Mouse (Mus musculus) CH12.LX (cell line): Measurements from ENCODE around the gene Ttc41. TPM values are rescaled to one million over a fixed set of nuclear protein-coding genes. Genes with fewer than 3 reads are reported as not detected.

Experiments used
- DNase-seq: peaks from one replicate; pipeline ENCODE4 v3.0.0-alpha.2; 2013; ENCODE audit errors: extremely low read depth
- H3K27ac ChIP-seq: 2 replicates; pipeline ENCODE4 v1.5.1; 2012; ENCODE audit warnings: low read depth, mild to moderate bottlenecking, control low read depth, moderate library complexity; ENCODE audit not compliant: insufficient read depth
- H3K27me3 ChIP-seq: replicated peaks from 2 replicates; pipeline ENCODE3; 2012; ENCODE audit warnings: inconsistent platforms
- H3K36me3 ChIP-seq, 2 experiments: replicated peaks in 1 of 2; 2 replicates each; pipeline versions ENCODE3 to v1.6.1; 2012; ENCODE audit warnings: inconsistent platforms in 1 of 2, low read length in 1 of 2, mild to moderate bottlenecking in 1 of 2, mixed read lengths in 1 of 2, moderate library complexity in 1 of 2; ENCODE audit not compliant: control insufficient read depth in 1 of 2, insufficient read depth in 1 of 2
- H3K4me1 ChIP-seq, 2 experiments: 2 replicates each; pipeline ENCODE4 v1.6.1; 2012; ENCODE audit warnings: inconsistent platforms in 1 of 2, moderate library complexity in 1 of 2; ENCODE audit not compliant: insufficient read depth in 2 of 2, control insufficient read depth in 1 of 2
- H3K4me2 ChIP-seq: 2 replicates; pipeline ENCODE4 v1.6.1; 2012; ENCODE audit warnings: low read depth, mild to moderate bottlenecking, control low read depth; ENCODE audit not compliant: poor library complexity, insufficient read depth, severe bottlenecking
- H3K4me3 ChIP-seq, 3 experiments: fragments of 150-350 bp in 1 of 3; sonication (generic) in 1 of 3; replicated peaks in 1 of 3; 2 replicates each; pipeline versions ENCODE3 to v1.5.1; 2011 to 2012; ENCODE audit warnings: low read depth in 2 of 3, low read length in 2 of 3, mild to moderate bottlenecking in 2 of 3, moderate library complexity in 2 of 3, control low read depth in 1 of 3, improper control_type of control experiment in 1 of 3, inconsistent platforms in 1 of 3, mixed read lengths in 1 of 3; ENCODE audit not compliant: poor library complexity in 1 of 3
- H3K79me2 ChIP-seq: replicated peaks from 2 replicates; pipeline ENCODE4 v1.6.1; 2012; ENCODE audit warnings: mild to moderate bottlenecking, moderate library complexity; ENCODE audit not compliant: control insufficient read depth, poor library complexity, insufficient read depth, severe bottlenecking; ENCODE audit errors: extremely low read depth
- H3K9ac ChIP-seq: 2 replicates; pipeline ENCODE4 v1.6.1; 2012; ENCODE audit warnings: low read depth, mild to moderate bottlenecking, control low read depth, moderate library complexity; ENCODE audit not compliant: insufficient read depth
- H3K9me3 ChIP-seq: replicated peaks from 2 replicates; pipeline ENCODE3; 2012; ENCODE audit warnings: low read length, inconsistent platforms, mixed read lengths
- CHD1 ChIP-seq: IDR thresholded peaks from 2 replicates; pipeline ENCODE4 v1.6.1; 2012; ENCODE audit warnings: low read depth, low read length, improper control_type of control experiment, inconsistent platforms
- CHD2 ChIP-seq: IDR thresholded peaks from 2 replicates; pipeline ENCODE4 v1.6.1; 2011; ENCODE audit warnings: low read length, improper control_type of control experiment
- E2F4 ChIP-seq: IDR thresholded peaks from 2 replicates; pipeline ENCODE4 v1.6.1; 2011; ENCODE audit warnings: low read depth, low read length, improper control_type of control experiment; ENCODE audit not compliant: insufficient replicate concordance
- ELF1 ChIP-seq: IDR thresholded peaks from 2 replicates; pipeline ENCODE4 v1.6.1; 2014; ENCODE audit warnings: low read depth, mild to moderate bottlenecking, inconsistent platforms, low read length, improper control_type of control experiment
- EP300 ChIP-seq: IDR thresholded peaks from 2 replicates; pipeline ENCODE4 v1.6.1; 2011; ENCODE audit warnings: low read length, improper control_type of control experiment
- GABPA ChIP-seq: IDR thresholded peaks from 2 replicates; pipeline ENCODE4 v1.6.1; 2012; ENCODE audit warnings: low read depth, low read length, improper control_type of control experiment, inconsistent platforms; ENCODE audit not compliant: insufficient replicate concordance
- HCFC1 ChIP-seq: IDR thresholded peaks from 2 replicates; pipeline ENCODE4 v1.6.1; 2012; ENCODE audit warnings: low read depth, mild to moderate bottlenecking, inconsistent platforms, low read length, improper control_type of control experiment
- IRF4 ChIP-seq: IDR thresholded peaks from 2 replicates; pipeline ENCODE4 v1.6.1; 2014; ENCODE audit warnings: low read depth, mild to moderate bottlenecking, inconsistent platforms, low read length, improper control_type of control experiment
- JUND ChIP-seq: conservative IDR thresholded peaks from 2 replicates; pipeline ENCODE4 v1.6.1; 2011; ENCODE audit warnings: low read depth, low read length, improper control_type of control experiment
- KAT2A ChIP-seq: IDR thresholded peaks from 2 replicates; pipeline ENCODE4 v1.6.1; 2012; ENCODE audit warnings: low read length, improper control_type of control experiment, inconsistent platforms; ENCODE audit not compliant: insufficient replicate concordance
- MAFK ChIP-seq: IDR thresholded peaks from 2 replicates; pipeline ENCODE4 v1.6.1; 2011; ENCODE audit warnings: low read length, improper control_type of control experiment; ENCODE audit not compliant: insufficient replicate concordance
- NRF1 ChIP-seq: IDR thresholded peaks from 2 replicates; pipeline ENCODE4 v1.6.1; 2014; ENCODE audit warnings: low read depth, mild to moderate bottlenecking, inconsistent platforms, low read length, improper control_type of control experiment, moderate library complexity
- POLR2A ChIP-seq: IDR thresholded peaks from 2 replicates; pipeline ENCODE4 v1.6.1; 2011; ENCODE audit warnings: low read depth, mild to moderate bottlenecking, improper control_type of control experiment, low read length
- POLR2AphosphoS2 ChIP-seq: IDR thresholded peaks from 2 replicates; pipeline ENCODE4 v1.6.1; 2011; ENCODE audit warnings: low read depth, low read length, improper control_type of control experiment
- RAD21 ChIP-seq: IDR thresholded peaks from 2 replicates; pipeline ENCODE4 v1.6.1; 2011; ENCODE audit warnings: low read depth, mild to moderate bottlenecking, low read length, improper control_type of control experiment, moderate library complexity
- SIN3A ChIP-seq: IDR thresholded peaks from 2 replicates; pipeline ENCODE4 v1.6.1; 2012; ENCODE audit warnings: low read length, improper control_type of control experiment, inconsistent platforms
- TBP ChIP-seq: conservative IDR thresholded peaks from 2 replicates; pipeline ENCODE4 v1.6.1; 2011; ENCODE audit warnings: low read depth, low read length, improper control_type of control experiment
- UBTF ChIP-seq: IDR thresholded peaks from 2 replicates; pipeline ENCODE4 v1.6.1; 2012; ENCODE audit warnings: low read depth, mild to moderate bottlenecking, inconsistent platforms, low read length, improper control_type of control experiment, moderate library complexity
- USF2 ChIP-seq: conservative IDR thresholded peaks from 2 replicates; pipeline ENCODE4 v1.6.1; 2011; ENCODE audit warnings: low read depth, low read length, improper control_type of control experiment
- ZNF384 ChIP-seq: IDR thresholded peaks from 2 replicates; pipeline ENCODE4 v1.6.1; 2012; ENCODE audit warnings: low read depth, low read length, improper control_type of control experiment, inconsistent platforms
- dilution Hi-C: fragments of 300-500 bp; cut with MboI; formaldehyde crosslinking; loops from 2 replicates; pipeline ENCODE4 v1.14.3; 2020; ENCODE audit warnings: low sequenced_read_pairs; ENCODE audit not compliant: extremely low pct_unique_long_range_greater_than_20kb, extremely low pct_ligation_motif_present
- in situ Hi-C: fragments of 300-500 bp; cut with MboI; formaldehyde crosslinking; loops from 3 replicates; pipeline ENCODE4 v1.14.3; 2019; ENCODE audit warnings: low sequenced_read_pairs, low pct_ligation_motif_present, low pct_unique_long_range_greater_than_20kb, mixed read lengths
- polyA plus RNA-seq: library from polyadenylated mRNA; unstranded; fragments of >175 nt; gene quantifications from 2 replicates; pipeline ENCODE4 v1.2.1, GENCODE M21; 2012; ENCODE audit warnings: low read depth; ENCODE audit not compliant: insufficient read length
- total RNA-seq, 2 experiments: library from RNA; depleted of rRNA; stranded (reverse); fragments of 300-350 nt in 1 of 2; fragments of >200 nt in 1 of 2; gene quantifications; 2 replicates each; pipeline ENCODE4 v1.2.3; 2012 to 2014

Ttc41 gene
- total and polyA plus RNA-seq, 3 experiments = 3.6 to 4.4 (median 4.2) TPM

DNA sequence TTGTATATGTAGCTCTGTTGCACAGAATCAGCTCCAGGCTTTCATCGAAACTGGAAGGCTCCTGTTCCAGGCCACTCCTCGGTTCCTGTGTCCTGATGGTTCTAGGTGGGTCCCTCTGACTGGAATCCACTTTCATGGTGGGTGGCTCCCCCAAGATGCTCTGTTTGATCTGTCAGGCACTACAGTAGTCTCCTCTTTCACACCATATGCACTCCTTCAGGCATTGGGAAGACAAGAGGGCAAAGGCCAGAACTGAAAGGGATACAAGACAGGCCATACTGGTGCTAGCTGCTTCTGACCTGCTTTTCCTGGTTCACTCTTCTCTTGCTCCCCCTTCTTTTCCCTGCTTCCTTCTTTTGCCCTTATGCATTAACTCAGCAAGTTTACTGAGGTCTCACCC, 37.3 kb downstream of the Ttc41 start:
- no peaks in the 10 kb centered on the region for H3K36me3 ChIP-seq
- H3K4me2 ChIP-seq = no peak overlapping the region
- in situ Hi-C loops = no loop called here
- TF ChIP-seq GABPA = no peak
- TF ChIP-seq KAT2A = no peak
- TF ChIP-seq SIN3A = no peak
- TF ChIP-seq HCFC1 = no peak
- TF ChIP-seq IRF4 = no peak
- no peak for TF ChIP-seq CHD2
- no peak for TF ChIP-seq EP300
- no peak for TF ChIP-seq POLR2AphosphoS2
- no peak for TF ChIP-seq CHD1
- TF ChIP-seq NRF1 = no peak
- TF ChIP-seq RAD21 = no peak
- no peak overlapping the region for H3K4me3 ChIP-seq
- H3K9me3 ChIP-seq = no peaks in the 10 kb centered on the region
- no peaks in the 10 kb centered on the region for H3K79me2 ChIP-seq
- no peak for DNase-seq
- dilution Hi-C loops = no loop called here
- no peak overlapping the region for H3K9ac ChIP-seq
- no peak overlapping the region for H3K27ac ChIP-seq
- H3K4me1 ChIP-seq = peaks cover 3 to 5% of the 10 kb centered on the region in 2 experiments; a peak in 3 of 4 replicates
- H3K27me3 ChIP-seq = no peaks in the 10 kb centered on the region

DNA sequence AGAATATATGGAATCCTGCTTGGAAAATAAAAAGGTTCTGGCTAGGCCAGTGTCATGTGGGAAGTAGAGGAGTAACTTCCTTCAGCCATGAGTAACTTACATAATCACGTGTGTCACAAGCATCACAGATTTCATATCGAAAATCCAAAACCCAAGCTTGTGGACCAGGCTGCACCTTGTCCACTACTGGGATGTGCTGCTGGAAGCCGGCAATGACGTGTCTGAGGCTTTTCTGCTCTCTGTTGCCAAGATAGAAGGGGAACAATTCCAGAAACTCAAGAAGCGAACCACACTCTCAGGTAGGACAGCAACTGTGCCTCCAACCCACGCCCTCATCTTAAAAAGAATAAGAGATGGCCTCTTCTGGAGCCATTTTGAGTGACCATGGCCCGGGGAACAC, 38.7 kb downstream of the Ttc41 start:
- no peaks in the 10 kb centered on the region for H3K9me3 ChIP-seq
- H3K9ac ChIP-seq = no peak overlapping the region
- no peaks in the 10 kb centered on the region for H3K79me2 ChIP-seq
- H3K27me3 ChIP-seq = no peaks in the 10 kb centered on the region
- no peaks in the 10 kb centered on the region for H3K36me3 ChIP-seq
- dilution Hi-C loops = no loop called here
- H3K4me3 ChIP-seq = no peak overlapping the region
- H3K4me1 ChIP-seq = peaks cover 3 to 5% of the 10 kb centered on the region in 2 experiments; a peak in 3 of 4 replicates
- no peak overlapping the region for H3K4me2 ChIP-seq
- in situ Hi-C loops = no loop called here
- no peak for DNase-seq
- no peak for TF ChIP-seq POLR2A
- TF ChIP-seq SIN3A = no peak
- no peak for TF ChIP-seq ELF1
- no peak for TF ChIP-seq IRF4
- TF ChIP-seq KAT2A = no peak
- TF ChIP-seq POLR2AphosphoS2 = no peak
- no peak for TF ChIP-seq E2F4
- TF ChIP-seq MAFK = no peak
- no peak for TF ChIP-seq CHD2
- no peak for TF ChIP-seq EP300
- no peak for TF ChIP-seq UBTF
- no peak for TF ChIP-seq ZNF384
- TF ChIP-seq JUND = no peak
- TF ChIP-seq TBP = no peak
- TF ChIP-seq USF2 = no peak
- no peak overlapping the region for H3K27ac ChIP-seq
